Mouse (Mus musculus) gastrocnemius, postnatal 10 days (tissue): ENCODE measurements around the gene Hist1h2ak. TPM values are rescaled to one million over a fixed set of nuclear protein-coding genes. Genes with fewer than 3 reads are reported as not detected.
"Not testable (repeated sequence)": the region's sequence is repeated elsewhere in the genome, so short reads cannot be mapped to it uniquely, and the experiment has no call there.

Experiments used
- DNase-seq: peaks from one replicate; pipeline ENCODE4 v3.0.0; 2021; ENCODE audit warnings: mixed read lengths
- microRNA-seq, 2 experiments: library from miRNA; unstranded; fragments of <30 nt; microRNA quantifications; one replicate each; pipeline ENCODE4 v1.2.0; 2021
- total RNA-seq, 2 experiments: library from RNA; stranded (reverse); gene quantifications; 2 replicates each; pipeline ENCODE4 v1.2.3; 2021

Hist1h2ak gene
- total RNA-seq, 2 experiments from 2014 or later = 71.7 to 78.9 TPM

DNA sequence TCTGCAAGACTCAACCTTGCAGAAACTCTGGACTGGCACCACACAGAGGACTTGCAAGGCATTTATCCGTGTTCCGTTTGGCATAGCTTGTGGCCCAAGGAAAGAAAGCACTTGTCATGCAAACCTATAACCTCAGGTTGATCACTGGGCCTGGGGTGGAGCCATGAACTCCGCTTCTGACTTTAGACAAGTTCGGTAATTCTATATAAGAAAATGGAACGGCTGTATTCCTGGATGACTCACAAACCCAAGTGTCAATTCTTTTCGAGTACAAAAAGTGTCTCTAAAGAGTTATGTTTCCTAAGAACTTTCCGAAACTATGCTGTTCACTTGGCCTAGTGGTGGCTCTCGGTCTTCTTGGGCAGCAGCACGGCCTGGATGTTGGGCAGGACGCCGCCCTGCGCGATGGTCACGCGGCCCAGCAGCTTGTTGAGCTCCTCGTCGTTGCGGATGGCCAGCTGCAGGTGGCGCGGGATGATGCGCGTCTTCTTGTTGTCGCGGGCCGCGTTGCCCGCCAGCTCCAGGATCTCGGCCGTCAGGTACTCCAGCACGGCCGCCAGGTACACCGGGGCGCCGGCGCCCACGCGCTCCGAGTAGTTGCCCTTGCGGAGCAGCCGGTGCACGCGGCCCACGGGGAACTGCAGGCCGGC lies 32.4 kb downstream of the Hist1h2ak start:
- not testable (repeated sequence) for DNase-seq

DNA sequence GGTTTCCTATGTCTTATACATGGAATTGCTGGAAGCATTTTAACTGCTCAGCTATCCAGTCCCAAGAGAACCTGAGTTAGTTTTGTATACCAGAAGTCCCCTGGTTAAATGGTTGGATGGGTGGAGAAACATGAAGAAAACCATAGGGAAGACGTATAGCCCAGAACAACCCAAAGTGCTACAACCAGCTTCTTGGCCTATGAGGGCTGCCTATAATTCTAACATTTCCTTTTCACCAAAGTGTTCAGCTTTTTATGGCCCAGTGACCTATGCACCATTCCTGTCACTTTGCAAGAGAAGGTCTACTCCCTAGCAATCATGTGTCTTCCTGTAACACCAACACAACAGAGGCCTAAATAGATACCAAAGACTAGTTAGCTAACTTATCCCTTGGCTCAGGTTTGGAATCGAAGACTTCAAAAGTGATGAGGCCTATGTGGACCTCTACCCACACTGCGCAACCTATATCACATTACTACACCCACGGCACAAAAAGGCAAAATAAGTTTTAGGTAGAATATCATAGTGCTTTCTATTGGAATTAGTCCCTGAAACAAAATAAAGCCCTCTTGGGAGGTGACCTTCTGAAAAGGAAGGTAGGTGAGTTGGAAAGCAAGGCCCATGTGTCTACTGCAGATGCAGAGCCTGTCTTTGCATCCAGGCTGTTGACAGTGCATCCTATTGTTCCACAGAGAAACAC lies 35.1 kb downstream of the Hist1h2ak start:
- no peak for DNase-seq

DNA sequence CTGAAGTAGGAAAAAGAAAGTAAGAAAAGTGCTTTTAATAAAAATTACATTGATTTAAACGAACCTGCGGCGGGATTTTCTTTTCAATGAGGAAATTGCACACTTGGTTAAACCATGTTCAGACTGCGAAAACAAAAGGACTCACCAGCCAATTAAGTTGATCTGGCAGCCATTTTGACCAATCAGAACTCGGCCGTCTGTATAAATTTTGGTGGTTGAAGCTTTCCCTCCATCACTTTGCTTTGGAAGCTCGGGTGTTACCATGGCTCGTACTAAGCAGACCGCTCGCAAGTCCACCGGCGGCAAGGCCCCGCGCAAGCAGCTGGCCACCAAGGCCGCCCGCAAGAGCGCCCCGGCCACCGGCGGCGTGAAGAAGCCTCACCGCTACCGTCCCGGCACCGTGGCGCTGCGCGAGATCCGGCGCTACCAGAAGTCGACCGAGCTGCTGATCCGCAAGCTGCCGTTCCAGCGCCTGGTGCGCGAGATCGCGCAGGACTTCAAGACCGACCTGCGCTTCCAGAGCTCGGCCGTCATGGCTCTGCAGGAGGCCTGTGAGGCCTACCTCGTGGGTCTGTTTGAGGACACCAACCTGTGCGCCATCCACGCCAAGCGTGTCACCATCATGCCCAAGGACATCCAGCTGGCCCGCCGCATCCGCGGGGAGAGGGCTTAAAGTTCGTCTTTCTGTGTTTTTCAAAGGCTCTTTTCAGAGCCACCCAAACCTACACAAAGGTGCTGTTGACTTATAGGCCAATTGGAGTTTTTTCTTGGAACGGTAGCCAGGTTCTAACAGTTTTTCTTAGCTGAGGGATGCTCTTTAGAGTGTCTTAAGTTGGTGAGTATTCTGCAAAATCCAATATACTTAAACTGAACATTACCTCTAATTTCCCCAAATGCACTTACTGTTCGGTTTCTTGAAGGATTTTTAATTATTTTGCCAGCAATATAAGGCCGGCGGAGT lies 36.0 kb downstream of the Hist1h2ak start, which contains the start of gene Hist1h3h:
Gene Hist1h3h (plus strand): TSS at position 263 of the 961 bp plus-strand sequence.
- peak; percentile 62 for DNase-seq

DNA sequence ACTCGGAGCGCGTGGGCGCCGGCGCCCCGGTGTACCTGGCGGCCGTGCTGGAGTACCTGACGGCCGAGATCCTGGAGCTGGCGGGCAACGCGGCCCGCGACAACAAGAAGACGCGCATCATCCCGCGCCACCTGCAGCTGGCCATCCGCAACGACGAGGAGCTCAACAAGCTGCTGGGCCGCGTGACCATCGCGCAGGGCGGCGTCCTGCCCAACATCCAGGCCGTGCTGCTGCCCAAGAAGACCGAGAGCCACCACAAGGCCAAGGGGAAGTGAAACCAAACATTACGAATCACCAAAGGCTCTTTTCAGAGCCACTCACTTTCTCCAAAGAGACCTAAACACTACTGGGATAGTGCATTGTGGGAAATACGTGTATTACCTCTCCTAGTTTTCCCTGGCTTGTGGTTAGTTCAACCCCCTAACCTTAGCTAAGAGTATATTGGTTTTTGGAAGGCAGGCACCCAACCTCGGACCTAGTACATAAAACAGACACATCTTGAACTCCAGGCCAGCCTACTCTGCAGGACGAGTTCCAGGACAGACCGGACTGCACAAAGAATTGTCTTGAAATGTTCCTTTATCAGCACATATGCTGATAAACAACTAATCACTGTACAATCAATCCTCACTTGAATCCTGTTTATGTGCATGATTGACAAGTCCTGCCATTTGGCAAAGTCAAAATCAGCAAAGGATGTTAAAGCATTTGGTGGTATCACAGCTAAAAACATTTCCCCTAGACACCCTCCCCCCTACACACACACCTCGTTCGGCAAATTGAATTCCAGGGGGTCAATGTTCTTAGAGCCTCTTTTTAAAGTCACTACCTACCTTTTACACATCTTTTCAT lies 36.9 kb downstream of the Hist1h2ak start:
- DNase-seq = not testable (repeated sequence)

DNA sequence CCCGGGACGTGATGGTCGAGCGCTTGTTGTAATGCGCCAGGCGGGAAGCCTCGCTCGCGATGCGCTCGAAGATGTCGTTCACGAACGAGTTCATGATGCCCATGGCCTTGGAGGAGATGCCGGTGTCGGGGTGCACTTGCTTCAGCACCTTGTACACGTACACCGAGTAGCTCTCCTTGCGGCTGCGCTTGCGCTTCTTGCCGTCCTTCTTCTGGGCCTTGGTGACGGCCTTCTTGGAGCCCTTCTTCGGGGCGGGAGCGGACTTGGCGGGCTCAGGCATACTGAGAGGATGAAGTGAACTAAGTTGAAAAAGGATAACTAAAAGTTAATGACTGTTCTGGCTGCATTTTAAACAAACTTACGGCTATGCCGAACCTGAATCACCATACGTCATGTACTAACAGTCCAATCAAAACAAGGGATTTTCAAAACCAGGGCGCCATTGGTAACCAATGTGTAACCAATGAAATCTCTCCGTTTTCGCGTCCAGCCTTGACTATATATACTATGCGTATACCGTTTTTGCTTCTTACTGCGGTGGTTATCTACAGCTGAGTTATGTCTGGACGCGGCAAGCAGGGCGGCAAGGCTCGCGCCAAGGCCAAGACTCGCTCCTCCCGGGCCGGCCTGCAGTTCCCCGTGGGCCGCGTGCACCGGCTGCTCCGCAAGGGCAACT lies 37.6 kb downstream of the Hist1h2ak start, which contains the start of the genes Hist1h2bl and Hist1h2ai:
Gene Hist1h2bl (minus strand): TSS at position 280 of the 676 bp plus-strand sequence.
Gene Hist1h2ai (plus strand): TSS at position 559 of the 676 bp plus-strand sequence.
- DNase-seq = peak; percentile 38

DNA sequence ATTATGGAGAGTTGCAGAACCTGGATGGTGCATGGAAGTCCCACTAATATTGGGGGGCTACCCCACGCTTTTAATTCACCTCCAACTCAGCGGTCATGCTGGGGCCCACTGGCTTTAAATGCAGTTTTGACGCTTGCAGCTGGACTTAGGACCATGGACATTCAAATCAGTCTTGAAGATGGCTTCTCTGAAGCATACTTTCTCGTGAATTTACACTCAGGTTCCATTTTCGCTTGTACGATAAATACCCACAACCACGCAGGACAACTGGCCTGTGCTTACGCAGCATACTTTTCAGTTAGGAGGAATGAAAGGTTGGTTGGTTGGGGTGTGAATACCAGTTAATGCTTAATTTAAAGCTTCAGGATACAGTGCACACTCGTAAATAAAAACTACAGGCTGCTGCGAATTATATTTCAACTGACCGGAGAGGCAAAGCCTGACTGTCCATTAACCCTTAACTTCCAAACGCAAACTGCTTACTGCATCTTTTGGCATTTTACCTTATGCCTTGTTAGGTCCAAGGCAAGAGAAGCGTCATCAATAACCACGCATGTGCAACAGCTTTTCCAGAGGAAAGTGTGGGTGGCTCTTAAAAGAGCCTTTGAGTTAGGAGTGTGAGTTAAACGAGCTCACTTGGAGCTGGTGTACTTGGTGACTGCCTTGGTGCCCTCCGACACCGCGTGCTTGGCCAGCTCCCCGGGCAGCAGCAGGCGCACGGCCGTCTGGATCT lies 38.3 kb downstream of the Hist1h2ak start:
- DNase-seq = no peak

DNA sequence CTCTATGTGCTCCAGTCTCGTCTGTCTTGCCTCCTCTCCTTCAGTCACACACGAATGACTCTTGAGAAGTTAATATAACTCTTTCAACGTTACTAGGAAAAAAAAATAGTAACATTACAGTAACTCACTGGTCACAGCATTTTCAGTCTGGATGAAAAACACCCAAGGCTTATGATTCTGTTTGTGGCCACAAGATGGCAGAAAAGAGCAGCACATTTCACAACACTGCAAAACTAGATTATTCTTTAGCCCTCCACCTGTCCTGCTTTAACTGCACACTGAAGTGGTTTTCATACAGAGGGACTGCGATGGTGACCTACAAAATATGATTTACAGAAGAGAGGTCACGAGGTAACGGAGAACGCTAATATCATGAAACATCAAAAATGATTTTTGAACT lies 38.9 kb downstream of the Hist1h2ak start:
- peak; percentile 31 for DNase-seq

DNA sequence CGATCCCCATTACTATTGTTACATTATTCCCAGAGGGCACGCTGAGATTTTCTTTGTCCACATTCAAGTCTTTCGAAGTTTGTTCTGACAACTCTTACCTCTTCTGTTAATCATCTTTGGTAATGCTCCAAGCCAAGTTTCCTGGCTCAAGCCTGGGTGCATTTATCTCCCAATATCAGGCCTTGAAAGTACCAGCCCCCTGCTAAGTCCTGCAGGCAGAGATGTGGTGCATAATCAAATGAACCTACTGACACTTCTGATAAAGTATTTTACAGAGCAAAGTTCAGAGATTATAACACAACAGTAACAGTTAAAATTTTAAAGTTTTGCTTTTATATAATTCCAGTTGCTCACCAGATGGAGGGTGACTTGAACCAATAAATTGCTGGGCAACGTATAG lies 41.9 kb downstream of the Hist1h2ak start:
- DNase-seq = no peak

DNA sequence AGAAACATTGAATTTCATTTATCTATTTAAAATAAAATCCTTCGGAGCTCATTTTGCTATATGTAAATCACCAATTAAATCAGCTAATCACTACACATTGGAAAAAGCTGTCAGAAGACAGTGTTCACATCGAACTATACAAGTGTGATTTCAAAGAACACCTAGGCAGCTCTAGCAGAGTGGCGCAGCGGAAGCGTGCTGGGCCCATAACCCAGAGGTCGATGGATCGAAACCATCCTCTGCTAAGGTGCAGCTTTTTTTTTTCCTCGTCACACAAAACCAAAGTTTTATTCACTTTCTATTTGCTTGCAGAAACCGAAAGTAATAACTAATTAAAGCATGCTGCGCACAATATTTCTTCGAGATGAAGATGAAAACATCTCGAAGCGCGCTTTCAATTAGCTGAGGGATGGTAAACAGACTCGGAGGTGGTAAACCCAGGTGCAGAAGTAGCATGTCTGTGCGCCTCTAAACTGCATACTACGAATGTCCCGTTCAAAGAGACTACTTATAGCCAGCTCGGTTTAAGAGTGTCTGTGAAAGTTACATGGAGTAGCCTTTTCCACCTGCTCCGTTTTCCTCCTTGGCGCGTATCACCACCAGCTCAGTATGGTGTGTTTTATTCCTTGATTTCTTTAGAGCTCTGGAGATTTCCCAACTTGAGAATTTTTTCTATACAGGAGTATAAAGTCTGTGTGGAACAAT lies 42.7 kb downstream of the Hist1h2ak start:
- peak; percentile 63 for DNase-seq

DNA sequence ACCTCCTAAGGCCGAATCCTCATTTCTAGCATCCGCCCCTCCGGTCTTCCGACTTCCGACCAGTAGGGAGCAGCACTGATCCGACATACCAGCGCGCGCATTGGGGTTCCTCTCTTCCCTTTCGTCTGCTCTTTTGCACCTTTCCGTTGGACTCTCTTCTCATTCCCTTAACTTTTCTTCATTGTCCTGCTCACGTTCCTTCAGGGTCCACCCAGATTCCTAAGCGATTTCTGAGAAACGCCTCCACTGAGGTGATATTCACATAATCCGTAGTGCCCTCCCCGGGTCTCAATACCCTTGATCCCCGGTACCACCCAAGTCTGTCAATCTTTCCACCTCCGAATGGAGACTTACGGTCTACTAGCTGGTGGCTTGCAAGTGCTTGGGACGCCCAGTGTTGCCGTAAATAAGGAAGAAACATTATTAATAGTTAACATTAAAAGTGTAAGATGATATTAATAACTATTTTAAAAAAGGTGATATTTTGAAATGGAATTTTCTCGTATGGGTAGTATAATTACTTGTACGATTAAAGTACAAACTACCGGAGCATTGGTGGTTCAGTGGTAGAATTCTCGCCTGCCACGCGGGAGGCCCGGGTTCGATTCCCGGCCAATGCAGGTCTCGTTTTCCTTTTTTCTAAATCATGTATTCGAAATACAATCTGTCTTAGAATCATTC lies 43.5 kb downstream of the Hist1h2ak start:
- DNase-seq = peak; percentile 84

DNA sequence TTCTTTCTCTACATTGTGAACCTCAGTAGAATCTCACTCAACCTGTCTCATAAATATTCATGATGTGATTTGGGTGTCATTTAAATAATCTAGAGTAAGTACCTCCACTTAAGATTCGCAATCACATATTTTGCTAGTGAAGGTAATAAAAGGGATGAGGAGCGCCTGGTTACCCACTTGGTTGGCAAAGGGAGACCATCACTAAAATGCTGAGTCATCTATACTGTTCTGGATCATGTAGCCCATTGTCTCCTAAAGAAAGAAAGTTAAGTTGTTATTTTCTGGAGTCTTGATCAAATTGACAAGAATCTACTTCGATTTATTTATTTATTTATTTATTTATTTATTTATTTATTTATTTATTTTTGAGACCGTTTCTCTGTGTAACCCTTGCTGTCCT lies 47.0 kb downstream of the Hist1h2ak start:
- no peak for DNase-seq

Small RNA genes within 50 kb of the gene (microRNA-seq; reads per million reads assigned to microRNA genes)
- gene Gm44346 = 0 reads per million in 2 experiments
- 0 reads per million in 2 experiments for gene Gm44357
- gene Gm44367 = 0 reads per million in 2 experiments
- gene Gm44454 = 0 reads per million in 2 experiments

Other genes with a start within 250 kb of the Hist1h2ak start
- gene Zkscan8, start 222.7 kb downstream of the Hist1h2ak start, total RNA-seq = 10 to 100 TPM in 1 of 2 experiments, 1 to 10 TPM in 1; 8.0 to 11.4 TPM
- gene Olfr1366, start 211.0 kb downstream of the Hist1h2ak start, total RNA-seq = not detected
- gene Olfr1535, start 193.9 kb downstream of the Hist1h2ak start, total RNA-seq = not detected
- gene Olfr1364, start 172.1 kb downstream of the Hist1h2ak start, total RNA-seq = not detected
- gene Olfr1362, start 139.8 kb downstream of the Hist1h2ak start, total RNA-seq = not detected
- gene Olfr11, start 111.3 kb downstream of the Hist1h2ak start, total RNA-seq = not detected
- not detected for gene Olfr1361, start 90.4 kb downstream of the Hist1h2ak start, total RNA-seq
- gene Olfr1360, start 76.4 kb downstream of the Hist1h2ak start, total RNA-seq = not detected
- not detected for gene Olfr1359, start 55.7 kb downstream of the Hist1h2ak start, total RNA-seq
- 100 to 1,000 TPM; 184 to 186 TPM for gene Hist1h2bl, start 37.7 kb downstream of the Hist1h2ak start, total RNA-seq
- 100 to 1,000 TPM; 125 TPM for gene Hist1h2ai, start 37.4 kb downstream of the Hist1h2ak start, total RNA-seq
- 100 to 1,000 TPM; 240 to 265 TPM for gene Hist1h3h, start 36.2 kb downstream of the Hist1h2ak start, total RNA-seq
- gene Hist1h2bm, start 31.8 kb downstream of the Hist1h2ak start, total RNA-seq = 10 to 100 TPM; 50.7 to 68.7 TPM
- gene Hist1h4j, start 18.8 kb downstream of the Hist1h2ak start, total RNA-seq = 10 to 100 TPM; 32.2 to 32.7 TPM
- 100 to 1,000 TPM; 439 to 508 TPM for gene Hist1h4k, start 3.3 kb downstream of the Hist1h2ak start, total RNA-seq
- 100 to 1,000 TPM in 1 of 2 experiments, 10 to 100 TPM in 1; 94.7 to 110 TPM for gene Hist1h2bn, start 296 bp upstream of the Hist1h2ak start, total RNA-seq
- 100 to 1,000 TPM; 122 to 129 TPM for gene Hist1h1b, start 26.8 kb upstream of the Hist1h2ak start, total RNA-seq
- gene Hist1h3i, start 29.5 kb upstream of the Hist1h2ak start, total RNA-seq = 100 to 1,000 TPM; 199 to 235 TPM
- 10 to 100 TPM; 37.8 to 38.8 TPM for gene Hist1h2an, start 33.4 kb upstream of the Hist1h2ak start, total RNA-seq
- 10 to 100 TPM; 78.8 to 79.4 TPM for gene Hist1h2bp, start 33.6 kb upstream of the Hist1h2ak start, total RNA-seq
- 100 to 1,000 TPM; 140 to 150 TPM for gene Hist1h2bq, start 56.4 kb upstream of the Hist1h2ak start, total RNA-seq
- 100 to 1,000 TPM; 240 to 250 TPM for gene Hist1h2ao, start 56.6 kb upstream of the Hist1h2ak start, total RNA-seq
- 100 to 1,000 TPM; 345 to 353 TPM for gene Hist1h4m, start 57.9 kb upstream of the Hist1h2ak start, total RNA-seq
- 10 to 100 TPM; 17.9 to 46.6 TPM for gene Hist1h4n, start 78.4 kb upstream of the Hist1h2ak start, total RNA-seq
- 100 to 1,000 TPM in 1 of 2 experiments, 10 to 100 TPM in 1; 86.5 to 153 TPM for gene Hist1h2ap, start 79.7 kb upstream of the Hist1h2ak start, total RNA-seq
- gene Hist1h2br, start 79.9 kb upstream of the Hist1h2ak start, total RNA-seq = 100 to 1,000 TPM; 139 to 146 TPM
- gene Zfp184, start 191.3 kb upstream of the Hist1h2ak start, total RNA-seq = 1 to 10 TPM in 1 of 2 experiments, under 1 TPM in 1; 0.73 to 1.2 TPM
- gene Pom121l2, start 227.4 kb upstream of the Hist1h2ak start, total RNA-seq = not detected